Mouse (Mus musculus) megakaryocyte, embryonic 14.5 days (primary cell): ENCODE measurements around the gene Rnf150. TPM values are rescaled to one million over a fixed set of nuclear protein-coding genes. Genes with fewer than 3 reads are reported as not detected.

Source experiments
- H3K27me3 ChIP-seq: replicated peaks from 2 replicates; pipeline ENCODE3; 2012; ENCODE audit warnings: inconsistent platforms
- H3K36me3 ChIP-seq: replicated peaks from 2 replicates; pipeline ENCODE3; 2012; ENCODE audit warnings: low read length, inconsistent platforms, mixed read lengths
- H3K4me1 ChIP-seq: 2 replicates; pipeline ENCODE4 v1.6.1; 2012; ENCODE audit warnings: inconsistent platforms
- H3K4me3 ChIP-seq: replicated peaks from 2 replicates; pipeline ENCODE3; 2012; ENCODE audit warnings: moderate library complexity, mild to moderate bottlenecking, inconsistent platforms
- H3K9me3 ChIP-seq: 2 replicates; pipeline ENCODE4 v1.6.1; 2012; ENCODE audit warnings: inconsistent platforms
- FLI1 ChIP-seq: IDR thresholded peaks from 2 replicates; pipeline ENCODE4 v1.6.1; 2012; ENCODE audit warnings: low read length, inconsistent platforms, mixed read lengths
- GATA1 ChIP-seq: IDR thresholded peaks from 3 replicates; pipeline ENCODE4 v1.6.1; 2012; ENCODE audit warnings: mixed read lengths, low read length, inconsistent platforms, borderline replicate concordance
- polyA plus RNA-seq: library from polyadenylated mRNA; stranded (reverse); fragments of >175 nt; gene quantifications from 2 replicates; pipeline ENCODE4 v1.2.3, GENCODE M21; 2012; ENCODE audit warnings: low replicate concordance; ENCODE audit not compliant: insufficient read depth

Gene Rnf150
- polyA plus RNA-seq, 1 experiment = 0.58 TPM

- Histone ChIP-seq H3K4me3 (no peak overlapping the region), H3K4me1 (peaks cover 63% of the 10 kb centered on the region), H3K9me3 (no peaks in the 10 kb centered on the region), H3K27me3 (no peaks in the 10 kb centered on the region), H3K36me3 (peaks cover 27% of the 10 kb centered on the region)
- TF ChIP-seq FLI1 = no peak
- TF ChIP-seq GATA1 = no peak
Measured at GRCm38 (mm10) chr8:82931554-82931953, 68.4 kb downstream of the Rnf150 start.

GRCm38 (mm10) chr8:82936162-82936561 lies 73.0 kb downstream of the Rnf150 start:
- H3K4me1 ChIP-seq = peaks cover 50% of the 10 kb centered on the region
- TF ChIP-seq GATA1 = no peak
- no peak for TF ChIP-seq FLI1
- H3K4me3 ChIP-seq = no peak overlapping the region
- H3K27me3 ChIP-seq = no peaks in the 10 kb centered on the region
- H3K36me3 ChIP-seq = peaks cover 12% of the 10 kb centered on the region
- no peaks in the 10 kb centered on the region for H3K9me3 ChIP-seq

- TF ChIP-seq GATA1 (no peak), FLI1 (no peak)
- peaks cover 5% of the 10 kb centered on the region for H3K36me3 ChIP-seq
- H3K4me3 ChIP-seq = no peak overlapping the region
- H3K27me3 ChIP-seq = no peaks in the 10 kb centered on the region
- no peaks in the 10 kb centered on the region for H3K9me3 ChIP-seq
- peaks cover 50% of the 10 kb centered on the region for H3K4me1 ChIP-seq
Measured at GRCm38 (mm10) chr8:82936866-82937265, 73.7 kb downstream of the Rnf150 start.

- peaks cover 67% of the 10 kb centered on the region for H3K4me1 ChIP-seq
- peaks cover 1% of the 10 kb centered on the region for H3K36me3 ChIP-seq
- H3K27me3 ChIP-seq = no peaks in the 10 kb centered on the region
- H3K4me3 ChIP-seq = peak overlapping the region; percentile 83
- TF ChIP-seq FLI1 (no peak), GATA1 (no peak)
- no peaks in the 10 kb centered on the region for H3K9me3 ChIP-seq
Measured at GRCm38 (mm10) chr8:82939912-82940311, 76.8 kb downstream of the Rnf150 start.

- Histone ChIP-seq H3K4me3 (no peak overlapping the region), H3K9me3 (no peaks in the 10 kb centered on the region), H3K36me3 (peaks cover 12% of the 10 kb centered on the region), H3K27me3 (no peaks in the 10 kb centered on the region), H3K4me1 (peaks cover 65% of the 10 kb centered on the region)
- TF ChIP-seq GATA1 (no peak), FLI1 (no peak)
Measured at GRCm38 (mm10) chr8:82943223-82944006, 80.3 kb downstream of the Rnf150 start.

- no peak for TF ChIP-seq GATA1
- TF ChIP-seq FLI1 = no peak
- Histone ChIP-seq H3K27me3 (no peaks in the 10 kb centered on the region), H3K4me1 (peaks cover 42% of the 10 kb centered on the region), H3K9me3 (no peaks in the 10 kb centered on the region; the same call in 1 of the 2 replicates), H3K4me3 (no peak overlapping the region), H3K36me3 (peaks cover 25% of the 10 kb centered on the region)
Measured at GRCm38 (mm10) chr8:82945867-82946266, 82.7 kb downstream of the Rnf150 start.

- Histone ChIP-seq H3K9me3 (no peaks in the 10 kb centered on the region; the same call in 1 of the 2 replicates), H3K36me3 (peaks cover 27% of the 10 kb centered on the region), H3K27me3 (no peaks in the 10 kb centered on the region), H3K4me3 (no peak overlapping the region), H3K4me1 (peaks cover 40% of the 10 kb centered on the region)
- TF ChIP-seq FLI1 (no peak), GATA1 (no peak)
Measured at GRCm38 (mm10) chr8:82946658-82947057, 83.5 kb downstream of the Rnf150 start.

- Histone ChIP-seq H3K27me3 (no peaks in the 10 kb centered on the region), H3K4me3 (no peak overlapping the region), H3K9me3 (no peaks in the 10 kb centered on the region), H3K36me3 (peaks cover 16% of the 10 kb centered on the region), H3K4me1 (peaks cover 17% of the 10 kb centered on the region)
- TF ChIP-seq GATA1 (no peak), FLI1 (no peak)
Measured at GRCm38 (mm10) chr8:82955162-82955754, 92.1 kb downstream of the Rnf150 start.

- peaks cover 21% of the 10 kb centered on the region for H3K4me1 ChIP-seq
- peaks cover 8% of the 10 kb centered on the region for H3K36me3 ChIP-seq
- no peaks in the 10 kb centered on the region for H3K27me3 ChIP-seq
- H3K9me3 ChIP-seq = no peaks in the 10 kb centered on the region
- H3K4me3 ChIP-seq = no peak overlapping the region
- TF ChIP-seq GATA1 (no peak), FLI1 (no peak)
Measured at GRCm38 (mm10) chr8:82959491-82959890, 96.3 kb downstream of the Rnf150 start.

GRCm38 (mm10) chr8:82959980-82960610 lies 96.9 kb downstream of the Rnf150 start:
- Histone ChIP-seq H3K27me3 (no peaks in the 10 kb centered on the region), H3K9me3 (no peaks in the 10 kb centered on the region), H3K4me1 (peaks cover 25% of the 10 kb centered on the region), H3K36me3 (peaks cover 8% of the 10 kb centered on the region), H3K4me3 (no peak overlapping the region)
- TF ChIP-seq GATA1 = no peak
- no peak for TF ChIP-seq FLI1
